Mouse (Mus musculus): ENCODE measurements around the gene H2-Eb1. TPM values are rescaled to one million over a fixed set of nuclear protein-coding genes. Genes with fewer than 3 reads are reported as not detected.

H2-Eb1 gene
- polyA plus RNA-seq (2012; rRNA removed) = 122 and 123 TPM in 2 replicates

DNA sequence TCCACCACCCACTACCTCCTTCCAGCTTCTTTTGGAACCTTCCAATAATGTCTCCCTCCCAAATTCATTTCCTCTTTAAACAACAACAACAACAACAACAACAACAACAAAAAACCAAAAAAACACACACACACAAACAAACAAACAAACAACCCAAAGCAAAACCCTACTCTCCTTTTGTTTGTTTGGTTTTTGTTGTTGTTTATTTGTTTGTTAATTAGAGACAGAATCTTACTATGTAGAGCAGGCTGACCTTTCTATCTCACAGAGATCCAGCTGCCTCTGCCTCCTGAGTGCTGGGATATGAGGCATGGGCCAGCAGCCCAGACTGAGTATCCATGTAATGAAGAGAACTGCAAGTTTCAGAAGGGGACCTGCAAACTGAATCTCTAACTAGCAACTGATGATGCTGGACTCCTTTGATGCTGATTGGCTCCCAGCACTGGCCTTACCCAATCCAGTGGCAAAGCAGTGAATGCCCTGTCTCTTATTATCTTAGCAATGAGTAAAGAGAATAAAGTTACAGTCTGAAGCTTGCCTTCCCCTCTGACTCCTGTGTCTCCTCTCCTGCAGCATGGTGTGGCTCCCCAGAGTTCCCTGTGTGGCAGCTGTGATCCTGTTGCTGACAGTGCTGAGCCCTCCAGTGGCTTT, at the start of gene H2-Eb1:
H2-Eb1 (plus strand) TSS at position 488 of the 651 bp plus-strand sequence.

DNA sequence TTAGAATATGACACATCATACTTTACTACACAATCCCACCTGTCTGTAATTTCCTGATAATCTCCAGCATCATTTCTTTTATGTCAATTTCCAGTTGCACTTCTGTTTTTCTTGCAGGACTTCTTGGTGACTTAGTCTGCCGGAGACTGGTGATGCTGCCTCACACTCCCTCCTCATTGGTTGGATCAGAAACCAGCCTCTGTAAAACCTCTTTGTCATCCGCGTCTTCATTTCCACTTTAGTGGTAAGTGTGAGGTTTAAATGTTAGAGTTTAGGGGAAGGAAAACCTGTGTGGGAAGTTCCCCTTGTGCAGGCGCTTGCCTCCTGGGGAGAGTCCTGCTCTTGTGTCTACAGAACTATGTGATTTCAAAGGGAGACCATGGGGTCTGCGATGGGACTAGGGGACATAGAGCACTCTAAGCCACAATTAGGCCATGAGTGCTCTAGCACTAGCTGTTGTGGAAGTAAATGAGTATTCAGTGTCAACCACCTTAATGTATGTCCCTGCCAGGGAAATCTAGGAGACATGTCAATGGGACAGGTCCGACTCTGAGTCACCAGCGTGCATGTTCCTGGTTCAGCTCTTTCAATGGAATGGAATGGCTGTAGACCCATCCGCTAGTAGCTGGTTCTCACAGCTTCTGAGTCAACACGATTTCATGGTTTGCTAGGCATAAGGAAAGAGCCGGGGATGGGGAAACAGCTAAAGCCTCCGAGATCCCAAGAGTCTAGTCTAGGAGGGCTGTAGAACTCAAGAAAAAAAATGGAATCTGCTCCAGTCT, 47.9 kb upstream of the H2-Eb1 start, which contains the start of gene H2-Ab1:
H2-Ab1 (plus strand) TSS at position 96 of the 782 bp plus-strand sequence.

DNA sequence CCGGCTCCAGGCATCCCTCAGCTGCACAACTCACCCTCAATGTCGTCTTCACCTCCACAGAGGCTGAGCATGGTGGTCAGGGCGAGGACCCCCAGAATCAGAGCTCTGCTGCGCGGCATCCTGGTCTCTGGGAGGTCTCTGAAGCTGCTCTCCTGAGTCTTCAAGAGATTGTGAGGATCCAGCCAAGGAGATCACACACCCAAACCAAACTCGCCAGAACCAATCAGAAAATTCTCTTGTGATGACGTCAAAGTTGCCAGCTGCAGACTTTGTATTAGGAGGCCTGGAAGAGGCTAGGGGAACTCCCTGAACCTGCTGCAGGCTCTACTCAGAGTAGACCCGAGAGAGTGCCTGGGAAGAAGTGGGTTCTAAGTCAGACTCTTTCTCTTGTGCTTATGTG, 18.0 kb upstream of the H2-Eb1 start, which contains the start of gene H2-Aa:
H2-Aa (minus strand) TSS at position 176 of the 400 bp plus-strand sequence.

DNA sequence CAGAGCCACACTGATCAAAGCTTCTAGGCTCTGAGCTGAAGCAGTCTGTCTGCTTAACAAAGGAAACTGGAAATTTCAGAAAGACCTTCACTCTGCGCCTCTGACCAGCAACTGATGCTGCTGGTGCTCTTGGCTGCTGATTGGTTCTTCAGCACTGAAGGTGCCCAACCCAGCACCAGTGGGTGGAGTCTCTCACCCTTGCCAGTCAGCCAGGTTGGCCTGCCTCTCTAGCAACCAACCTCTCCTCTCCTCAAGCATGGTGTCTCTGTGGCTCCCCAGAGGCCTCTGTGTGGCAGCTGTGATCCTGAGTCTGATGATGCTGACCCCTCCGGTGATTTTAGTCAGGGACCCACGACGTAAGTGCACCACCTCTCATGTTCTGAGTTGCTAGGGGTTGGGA, 19.8 kb downstream of the H2-Eb1 start, which contains the start of gene H2-Eb2:
H2-Eb2 (plus strand) TSS at position 230 of the 400 bp plus-strand sequence.

DNA sequence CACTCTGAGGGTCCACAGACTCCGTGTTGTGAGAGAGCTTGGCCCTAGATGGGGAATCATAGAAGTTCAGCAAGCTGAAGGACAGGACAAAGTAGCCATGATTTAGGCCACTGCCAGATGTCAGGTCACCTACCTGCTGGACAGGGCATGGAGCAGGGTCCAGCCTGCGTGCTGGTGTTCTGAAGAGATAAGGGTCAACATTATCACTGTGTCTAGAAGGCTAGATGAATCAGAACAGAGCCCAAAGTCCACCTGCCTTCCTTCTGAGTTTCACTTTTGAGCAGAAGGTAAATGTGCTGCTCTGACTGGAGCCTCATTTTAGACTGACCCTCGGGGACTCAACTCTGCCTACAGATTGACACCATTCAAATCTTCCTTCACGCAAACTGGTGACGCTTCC, 48.9 kb downstream of the H2-Eb1 start, which contains the start of gene Btnl2:
Btnl2 (plus strand) TSS at position 284 of the 400 bp plus-strand sequence.

Other genes with a start within 250 kb of the H2-Eb1 start
- 4.3 and 5.2 TPM in 2 replicates for gene H2-Oa, start 213.5 kb upstream of the H2-Eb1 start, polyA plus RNA-seq (2012; rRNA removed)
- 27.4 and 34.5 TPM in 2 replicates for gene H2-DMa, start 186.3 kb upstream of the H2-Eb1 start, polyA plus RNA-seq (2012; rRNA removed)
- gene Brd2, start 183.2 kb upstream of the H2-Eb1 start, polyA plus RNA-seq (2012; rRNA removed) = 98.9 and 139 TPM in 2 replicates
- 4.9 and 5.2 TPM in 2 replicates for gene H2-DMb2, start 162.6 kb upstream of the H2-Eb1 start, polyA plus RNA-seq (2012; rRNA removed)
- 37.1 and 46.2 TPM in 2 replicates for gene H2-DMb1, start 152.8 kb upstream of the H2-Eb1 start, polyA plus RNA-seq (2012; rRNA removed)
- 31.1 and 34.5 TPM in 2 replicates for gene Tap1, start 118.3 kb upstream of the H2-Eb1 start, polyA plus RNA-seq (2012; rRNA removed)
- 33.5 and 45.8 TPM in 2 replicates for gene Psmb9, start 118.1 kb upstream of the H2-Eb1 start, polyA plus RNA-seq (2012; rRNA removed)
- 53.0 and 66.5 TPM in 2 replicates for gene Psmb8, start 108.1 kb upstream of the H2-Eb1 start, polyA plus RNA-seq (2012; rRNA removed)
- gene Tap2, start 102.3 kb upstream of the H2-Eb1 start, polyA plus RNA-seq (2012; rRNA removed) = 45.6 and 51.9 TPM in 2 replicates
- 4.7 and 5.5 TPM in 2 replicates for gene H2-Ob, start 67.0 kb upstream of the H2-Eb1 start, polyA plus RNA-seq (2012; rRNA removed)
- 1,005 and 1,153 TPM in 2 replicates for gene H2-Ab1, start 48.2 kb upstream of the H2-Eb1 start, polyA plus RNA-seq (2012; rRNA removed)
- gene H2-Aa, start 18.0 kb upstream of the H2-Eb1 start, polyA plus RNA-seq (2012; rRNA removed) = 215 and 235 TPM in 2 replicates
- 0.03 and 0.08 TPM in 2 replicates for gene H2-Eb2, start 19.8 kb downstream of the H2-Eb1 start, polyA plus RNA-seq (2012; rRNA removed)
- 0.79 and 1.3 TPM in 2 replicates for gene Btnl2, start 49.0 kb downstream of the H2-Eb1 start, polyA plus RNA-seq (2012; rRNA removed)
- gene Btnl1, start 71.3 kb downstream of the H2-Eb1 start, polyA plus RNA-seq (2012; rRNA removed) = 0.08 and 0.22 TPM in 2 replicates
- 0.84 and 0.85 TPM in 2 replicates for gene BC051142, start 93.0 kb downstream of the H2-Eb1 start, polyA plus RNA-seq (2012; rRNA removed)
- not detected in 2 replicates for gene Btnl4, start 171.5 kb downstream of the H2-Eb1 start, polyA plus RNA-seq (2012; rRNA removed)
- not detected in 2 replicates for gene Btnl6, start 211.5 kb downstream of the H2-Eb1 start, polyA plus RNA-seq (2012; rRNA removed)

All from ovary, adult 2 months (tissue).